Mouse (Mus musculus): ENCODE data around the gene Hlcs.

- TF ChIP-seq CTCF (IDR thresholded peaks at IDR 0.05; ENCODE audit: low read depth) (no peak), EP300 (optimal IDR thresholded peaks at IDR 0.05) (no peak)
These were observed 228.4 kb downstream of the Hlcs start, which contains the start of gene Sim2 for GRCm38 (mm10) chr16:94084711-94085602.
